Mouse (Mus musculus) adipocyte (in vitro differentiated cells): ENCODE results near the gene Ifrd1.
"Not testable (repeated sequence)": the region's sequence is repeated elsewhere in the genome, so short reads cannot be mapped to it uniquely, and the experiment has no call there.

ENCODE experiments used
- DNase-seq: peaks from one replicate; pipeline ENCODE4 v3.0.0-alpha.2; 2016; ENCODE audit warnings: low spot score

Ifrd1 gene

GRCm38 (mm10) chr12:40248454-40249180 is at the start of gene Ifrd1:
Ifrd1 (minus strand) TSS chr12:40248504.
- DNase-seq = no peak

GRCm38 (mm10) chr12:40286539-40286938 is 38.2 kb upstream of the Ifrd1 start:
- DNase-seq = no peak

- DNase-seq = no peak
Observed at GRCm38 (mm10) chr12:40280596-40281325, 32.5 kb upstream of the Ifrd1 start.

- no peak for DNase-seq
Observed at GRCm38 (mm10) chr12:40277581-40277980, 29.3 kb upstream of the Ifrd1 start.

GRCm38 (mm10) chr12:40274931-40275330 is 26.6 kb upstream of the Ifrd1 start:
- DNase-seq = no peak

GRCm38 (mm10) chr12:40273339-40273738 is 25.0 kb upstream of the Ifrd1 start:
- DNase-seq = no peak

GRCm38 (mm10) chr12:40272710-40273109 is 24.4 kb upstream of the Ifrd1 start:
- DNase-seq = no peak

GRCm38 (mm10) chr12:40268313-40268712 is 20.0 kb upstream of the Ifrd1 start:
- DNase-seq = peak; percentile 83

- DNase-seq = no peak
Observed at GRCm38 (mm10) chr12:40263712-40264111, 15.4 kb upstream of the Ifrd1 start.

GRCm38 (mm10) chr12:40263006-40263405 is 14.7 kb upstream of the Ifrd1 start:
- no peak for DNase-seq

- no peak for DNase-seq
Observed at GRCm38 (mm10) chr12:40258462-40259000, 10.2 kb upstream of the Ifrd1 start.

- DNase-seq = peak; percentile 87
Observed at GRCm38 (mm10) chr12:40257226-40257625, 8.9 kb upstream of the Ifrd1 start.

GRCm38 (mm10) chr12:40256543-40256942 is 8.2 kb upstream of the Ifrd1 start:
- DNase-seq = no peak

GRCm38 (mm10) chr12:40256033-40256432 is 7.7 kb upstream of the Ifrd1 start:
- DNase-seq = no peak

GRCm38 (mm10) chr12:40255310-40255709 is 7.0 kb upstream of the Ifrd1 start:
- DNase-seq = not testable (repeated sequence)

GRCm38 (mm10) chr12:40254729-40255128 is 6.4 kb upstream of the Ifrd1 start:
- DNase-seq = no peak

- no peak for DNase-seq
Observed at GRCm38 (mm10) chr12:40253241-40253640, 4.9 kb upstream of the Ifrd1 start.

GRCm38 (mm10) chr12:40250256-40250655 is 2.0 kb upstream of the Ifrd1 start:
- DNase-seq = peak; percentile 90

GRCm38 (mm10) chr12:40247976-40248375 is 328 bp downstream of the Ifrd1 start:
- peak; percentile 80 for DNase-seq

- no peak for DNase-seq
Observed at GRCm38 (mm10) chr12:40247384-40247783, 920 bp downstream of the Ifrd1 start.

- DNase-seq = peak; percentile 92
Observed at GRCm38 (mm10) chr12:40245434-40245970, 2.8 kb downstream of the Ifrd1 start.

GRCm38 (mm10) chr12:40244926-40245325 is 3.4 kb downstream of the Ifrd1 start:
- DNase-seq = no peak

GRCm38 (mm10) chr12:40243821-40244221 is 4.5 kb downstream of the Ifrd1 start:
- peak; percentile 61 for DNase-seq
